27 mouse cellular contexts compared by ENCODE assay signal in the genomic region with DNA sequence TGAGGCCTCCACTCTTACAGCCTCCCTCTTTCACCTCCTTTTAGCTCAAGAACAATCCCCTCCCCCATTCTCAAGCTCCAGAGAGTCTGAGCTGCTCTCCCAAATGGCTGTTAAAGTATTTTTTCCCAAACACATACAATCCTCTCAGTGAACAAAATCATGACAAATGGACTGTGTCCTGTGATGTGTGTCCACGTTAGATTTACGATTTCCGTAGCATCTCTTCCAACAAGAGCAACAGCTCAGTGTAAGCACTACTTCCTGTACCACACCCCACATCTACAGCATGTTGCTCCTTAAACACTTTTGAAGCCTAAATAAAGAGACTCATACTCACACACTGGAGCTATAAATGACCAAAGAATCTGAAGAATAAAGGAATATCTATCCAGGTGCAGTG. TPM values are rescaled to one million over a fixed set of nuclear protein-coding genes. Genes with fewer than 3 reads are reported as not detected.
A peak's percentile ranks its signal among the peaks of the same experiment; 100 is the strongest.
DNase-seq lines count a peak whose midpoint lies in the region; ATAC-seq lines count a peak whose summit lies in the region.
"Had no signal": no experiment of that assay in that cellular context is flagged by ENCODE, and none has a peak within 500 bp of the region (broad histone marks: within the 10 kb centered on the region; RNA-seq: fewer than 3 reads in every experiment).

No protein-coding gene starts in this region.

- H3K27ac ChIP-seq in forebrain, embryonic 12.5 days: peak overlapping the region; percentile 3; the same call in 1 of the 2 replicates
- no peak overlapping the region for H3K27ac ChIP-seq in forebrain, embryonic 14.5 days (ENCODE audit: low read depth, low read length)
- H3K27ac ChIP-seq in kidney, embryonic 14.5 days (ENCODE audit: low read depth, low read length): no peak overlapping the region
- H3K27ac ChIP-seq: embryonic facial prominence, embryonic 10.5 days; embryonic facial prominence, embryonic 13.5 days; heart, embryonic 15.5 days; hindbrain, embryonic 13.5 days had no signal

- no peaks in the 10 kb centered on the region for H3K36me3 ChIP-seq in forebrain, embryonic 12.5 days (replicated peaks)
- H3K36me3 ChIP-seq in forebrain, embryonic 14.5 days (ENCODE audit: control insufficient read depth, insufficient read depth, low read length): no peaks in the 10 kb centered on the region
- H3K36me3 ChIP-seq in kidney, embryonic 14.5 days (ENCODE audit: control insufficient read depth, insufficient read depth, low read length): no peaks in the 10 kb centered on the region
- H3K36me3 ChIP-seq: embryonic facial prominence, embryonic 10.5 days; embryonic facial prominence, embryonic 13.5 days; heart, embryonic 12.5 days; heart, embryonic 15.5 days; hindbrain, embryonic 10.5 days; hindbrain, embryonic 13.5 days had no signal

- H3K4me1 ChIP-seq in forebrain, embryonic 12.5 days: peaks cover 4% of the 10 kb centered on the region; the same call in 1 of the 2 replicates
- H3K4me1 ChIP-seq in forebrain, embryonic 14.5 days (ENCODE audit: control insufficient read depth, insufficient read depth, low read length): peaks cover 3% of the 10 kb centered on the region; the same call in 1 of the 2 replicates
- no peaks in the 10 kb centered on the region for H3K4me1 ChIP-seq in kidney, embryonic 14.5 days (ENCODE audit: control insufficient read depth, insufficient read depth, low read length)
- H3K4me1 ChIP-seq: embryonic facial prominence, embryonic 10.5 days; embryonic facial prominence, embryonic 13.5 days; heart, embryonic 12.5 days; heart, embryonic 15.5 days; hindbrain, embryonic 13.5 days had no signal

- H3K4me3 ChIP-seq in forebrain, embryonic 12.5 days (replicated peaks): no peak overlapping the region
- no peak overlapping the region for H3K4me3 ChIP-seq in forebrain, embryonic 14.5 days (ENCODE audit: low read depth, low read length)
- no peak overlapping the region for H3K4me3 ChIP-seq in kidney, embryonic 14.5 days (ENCODE audit: low read length)
- H3K4me3 ChIP-seq: embryonic facial prominence, embryonic 10.5 days; embryonic facial prominence, embryonic 13.5 days; erythroblast, embryonic 14.5 days; heart, embryonic 12.5 days; heart, embryonic 15.5 days; hindbrain, embryonic 10.5 days; hindbrain, embryonic 13.5 days had no signal

- H3K4me2 ChIP-seq in forebrain, embryonic 12.5 days: no peak overlapping the region
- no peak overlapping the region for H3K4me2 ChIP-seq in forebrain, embryonic 14.5 days (ENCODE audit: low read length)
- H3K4me2 ChIP-seq in kidney, embryonic 14.5 days (replicated peaks; ENCODE audit: low read depth, low read length): no peak overlapping the region
- H3K4me2 ChIP-seq: embryonic facial prominence, embryonic 13.5 days; heart, embryonic 12.5 days; heart, embryonic 15.5 days; hindbrain, embryonic 13.5 days had no signal

- H3K9me3 ChIP-seq in forebrain, embryonic 12.5 days: no peaks in the 10 kb centered on the region
- no peaks in the 10 kb centered on the region for H3K9me3 ChIP-seq in forebrain, embryonic 14.5 days (replicated peaks; ENCODE audit: control insufficient read depth, low read length)
- H3K9me3 ChIP-seq in kidney, embryonic 14.5 days (ENCODE audit: control insufficient read depth, low read length): no peaks in the 10 kb centered on the region
- H3K9me3 ChIP-seq: embryonic facial prominence, embryonic 10.5 days; embryonic facial prominence, embryonic 13.5 days; heart, embryonic 12.5 days; heart, embryonic 15.5 days; hindbrain, embryonic 10.5 days; hindbrain, embryonic 13.5 days had no signal

- no peaks in the 10 kb centered on the region for H3K27me3 ChIP-seq in forebrain, embryonic 12.5 days
- H3K27me3 ChIP-seq in forebrain, embryonic 14.5 days (replicated peaks; ENCODE audit: control insufficient read depth, insufficient read depth, low read length): no peaks in the 10 kb centered on the region
- no peaks in the 10 kb centered on the region for H3K27me3 ChIP-seq in kidney, embryonic 14.5 days (ENCODE audit: control insufficient read depth, insufficient read depth, low read length)
- H3K27me3 ChIP-seq: embryonic facial prominence, embryonic 13.5 days; heart, embryonic 12.5 days; heart, embryonic 15.5 days; hindbrain, embryonic 13.5 days had no signal

- no peak for ATAC-seq in forebrain, embryonic 12.5 days (ENCODE audit: low FRiP score)
- no peak for ATAC-seq in forebrain, embryonic 14.5 days
- ATAC-seq in kidney, embryonic 14.5 days (ENCODE audit: low FRiP score, low TSS enrichment): no peak
- ATAC-seq: activated CD4-positive, CD25-positive, alpha-beta regulatory T cell, adult 4 months; CD4-positive, CD25-positive, alpha-beta regulatory T cell, adult 4 months; hindbrain, embryonic 16.5 days had no signal

- WGBS in forebrain, embryonic 12.5 days: 77% methylated on average over 3 of the region's 3 CpGs
- 61% methylated on average over 3 of the region's 3 CpGs for WGBS in forebrain, embryonic 14.5 days
- WGBS in kidney, embryonic 14.5 days: 67% methylated on average over 3 of the region's 3 CpGs

- no peak for DNase-seq in forebrain, embryonic 14.5 days (ENCODE audit: low spot score)
- DNase-seq in kidney, adult 9 months: peak; percentile 44
- DNase-seq in kidney, postnatal 14 days: peak; percentile 41
- DNase-seq in kidney, adult 18-20 months: no peak
- DNase-seq: adrenal gland, adult 8-10 months; adrenal gland, postnatal 25 days; cerebellum, adult 11-12 months; cerebellum, adult 8-10 months; cerebellum, postnatal 10 days; cerebellum, postnatal 36 days; embryo, embryonic 11 days; gastrocnemius, postnatal 25 days; heart, adult 18-20 months; heart, postnatal 10 days; heart, postnatal 36 days had no signal

- H3K9ac ChIP-seq in forebrain, embryonic 12.5 days: no peak overlapping the region
- no peak overlapping the region for H3K9ac ChIP-seq in forebrain, embryonic 14.5 days (ENCODE audit: low read length)
- no peak overlapping the region for H3K9ac ChIP-seq in kidney, embryonic 14.5 days (ENCODE audit: low read depth, low read length)
- H3K9ac ChIP-seq: embryonic facial prominence, embryonic 13.5 days; heart, embryonic 12.5 days; heart, embryonic 15.5 days; hindbrain, embryonic 13.5 days had no signal

RNA-seq across cellular contexts. Expression of a gene that starts 10.4 kb away (rescaled TPM):
- polyA plus RNA-seq in forebrain, embryonic 12.5 days (2016; fragmentation: Nextera tagmentation; extraction: Ambion mirVana): 146 and 155 TPM in 2 replicates
- 66.6 and 72.1 TPM in 2 replicates for polyA plus RNA-seq in forebrain, embryonic 14.5 days (2014; fragmentation: Nextera tagmentation; extraction: Ambion mirVana)
- 75.1 and 78.3 TPM in 2 replicates for polyA plus RNA-seq in kidney, embryonic 14.5 days (2014; fragmentation: Nextera tagmentation; extraction: Ambion mirVana)

Comparison
In these comparisons a context has a peak if more than half of its experiments do, and no peak if none do; other contexts are left out.
1. DNase-seq: peak in kidney, adult 9 months (single experiment) and kidney, postnatal 14 days (single experiment); none in forebrain, embryonic 14.5 days (single experiment) and kidney, adult 18-20 months (single experiment).